Mouse (Mus musculus): ENCODE measurements around the gene 5730522E02Rik. TPM values are rescaled to one million over a fixed set of nuclear protein-coding genes. Genes with fewer than 3 reads are reported as not detected.
"Not testable (repeated sequence)": the region's sequence is repeated elsewhere in the genome, so short reads cannot be mapped to it uniquely, and the experiment has no call there.

5730522E02Rik gene
- polyA plus RNA-seq (2016; fragmentation: Nextera tagmentation; extraction: Ambion mirVana), result 1.1 and 1.4 TPM in 2 replicates

DNA sequence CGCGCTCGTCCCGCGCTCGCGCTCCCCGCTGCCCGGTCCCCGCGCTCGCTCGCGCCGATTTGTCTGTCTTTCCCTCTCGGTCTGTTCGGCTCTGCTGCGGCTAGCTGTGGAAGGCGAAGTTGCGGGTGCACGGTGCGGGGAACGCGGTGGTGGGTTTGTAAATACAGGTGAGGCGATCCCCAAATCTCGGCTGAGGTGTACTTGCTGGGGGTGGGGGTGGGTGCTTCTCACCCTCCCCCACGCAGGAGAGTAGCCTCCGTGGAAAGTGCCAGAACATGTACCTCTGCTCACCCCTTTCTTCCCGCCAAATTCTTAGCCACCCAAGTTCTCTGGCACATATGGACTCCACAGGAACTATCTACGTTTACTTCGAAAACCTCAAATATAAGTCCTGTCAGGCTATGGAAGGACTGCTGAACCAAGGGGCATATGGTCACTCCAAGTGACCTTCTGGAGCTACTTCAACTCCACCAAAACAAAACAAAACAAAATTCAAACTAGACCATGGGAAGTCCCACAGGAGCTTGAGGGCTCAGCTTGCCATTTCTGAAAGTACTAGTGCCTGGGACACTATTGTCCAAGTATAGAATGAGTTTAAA is at the start of gene 5730522E02Rik:
Gene 5730522E02Rik, minus strand, starts transcription at position 182 of the 599 bp plus-strand sequence.
- Histone ChIP-seq H3K4me2 (peak within 1 kb of the TSS; percentile 69), H3K27ac (ENCODE audit: poor library complexity, severe bottlenecking) (peak within 1 kb of the TSS; percentile 91), H3K9ac (peak within 1 kb of the TSS; percentile 83), H3K4me3 (peak within 1 kb of the TSS; percentile 63), H3K4me1 (replicated peaks) (no peaks in the 10 kb centered on the region), H3K36me3 (no peaks in the 10 kb centered on the region), H3K9me3 (replicated peaks) (no peaks in the 10 kb centered on the region), H3K27me3 (replicated peaks) (no peaks in the 10 kb centered on the region)
- peak; percentile 54; the same call in 1 of the 2 replicates for ATAC-seq (ENCODE audit: insufficient number of reproducible peaks, low FRiP score)
- whole genome bisulfite sequencing, result 2% methylated on average over 31 of the region's 31 CpGs

- no peak for ATAC-seq (ENCODE audit: insufficient number of reproducible peaks, low FRiP score)
Observed at GRCm38 (mm10) chr11:26236540-26236939, 26.0 kb upstream of the 5730522E02Rik start.

GRCm38 (mm10) chr11:26229895-26230294 is 19.3 kb upstream of the 5730522E02Rik start:
- H3K27me3 ChIP-seq (replicated peaks), result no peaks in the 10 kb centered on the region
- H3K9ac ChIP-seq, result no peak overlapping the region
- no peaks in the 10 kb centered on the region for H3K4me1 ChIP-seq (replicated peaks)
- no peak overlapping the region for H3K27ac ChIP-seq (ENCODE audit: poor library complexity, severe bottlenecking)
- 74% methylated on average over 1 of the region's 1 CpGs for WGBS
- 0 out of 2 replicates have a peak, but pooled peaks cover 4% of the 10 kb centered on the region for H3K9me3 ChIP-seq (replicated peaks)
- H3K4me3 ChIP-seq, result no peak overlapping the region
- H3K4me2 ChIP-seq, result no peak overlapping the region
- no peaks in the 10 kb centered on the region for H3K36me3 ChIP-seq
- ATAC-seq (ENCODE audit: insufficient number of reproducible peaks, low FRiP score), result no peak

More at GRCm38 (mm10) chr11:26236540-26236939, 26.0 kb upstream of the 5730522E02Rik start:
- Histone ChIP-seq H3K9ac (no peak overlapping the region), H3K4me1 (replicated peaks) (no peaks in the 10 kb centered on the region), H3K4me2 (no peak overlapping the region), H3K9me3 (replicated peaks) (no peaks in the 10 kb centered on the region), H3K4me3 (no peak overlapping the region), H3K27ac (ENCODE audit: poor library complexity, severe bottlenecking) (no peak overlapping the region), H3K27me3 (replicated peaks) (no peaks in the 10 kb centered on the region), H3K36me3 (no peaks in the 10 kb centered on the region)
- 81% methylated on average over 1 of the region's 1 CpGs for WGBS

DNA sequence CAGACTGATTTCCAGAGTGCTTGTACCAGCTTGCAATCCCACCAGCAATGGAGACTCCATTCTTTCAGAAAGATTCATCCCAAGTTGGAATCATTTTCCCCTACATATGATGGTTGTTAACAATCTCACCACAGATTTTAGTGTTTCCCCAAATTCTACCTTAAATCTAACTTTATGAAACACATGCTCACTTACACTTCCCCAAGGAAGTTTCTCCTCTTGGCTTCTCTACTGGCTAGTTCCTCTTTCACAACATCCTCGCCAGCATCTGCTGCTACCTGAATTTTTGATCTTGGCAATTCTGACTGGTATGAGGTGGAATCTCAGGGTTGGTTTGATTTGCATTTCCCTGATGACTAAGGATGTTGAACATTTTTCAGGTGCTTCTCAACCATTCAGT is 3.1 kb upstream of the 5730522E02Rik start:
- H3K9ac ChIP-seq; H3K27me3 ChIP-seq (replicated peaks); H3K36me3 ChIP-seq; H3K4me2 ChIP-seq; H3K27ac ChIP-seq (ENCODE audit: poor library complexity, severe bottlenecking); H3K4me3 ChIP-seq; ATAC-seq (ENCODE audit: insufficient number of reproducible peaks, low FRiP score); H3K9me3 ChIP-seq (replicated peaks); H3K4me1 ChIP-seq (replicated peaks): not testable (repeated sequence)
- WGBS, result 75% methylated on average over 1 of the region's 1 CpGs

DNA sequence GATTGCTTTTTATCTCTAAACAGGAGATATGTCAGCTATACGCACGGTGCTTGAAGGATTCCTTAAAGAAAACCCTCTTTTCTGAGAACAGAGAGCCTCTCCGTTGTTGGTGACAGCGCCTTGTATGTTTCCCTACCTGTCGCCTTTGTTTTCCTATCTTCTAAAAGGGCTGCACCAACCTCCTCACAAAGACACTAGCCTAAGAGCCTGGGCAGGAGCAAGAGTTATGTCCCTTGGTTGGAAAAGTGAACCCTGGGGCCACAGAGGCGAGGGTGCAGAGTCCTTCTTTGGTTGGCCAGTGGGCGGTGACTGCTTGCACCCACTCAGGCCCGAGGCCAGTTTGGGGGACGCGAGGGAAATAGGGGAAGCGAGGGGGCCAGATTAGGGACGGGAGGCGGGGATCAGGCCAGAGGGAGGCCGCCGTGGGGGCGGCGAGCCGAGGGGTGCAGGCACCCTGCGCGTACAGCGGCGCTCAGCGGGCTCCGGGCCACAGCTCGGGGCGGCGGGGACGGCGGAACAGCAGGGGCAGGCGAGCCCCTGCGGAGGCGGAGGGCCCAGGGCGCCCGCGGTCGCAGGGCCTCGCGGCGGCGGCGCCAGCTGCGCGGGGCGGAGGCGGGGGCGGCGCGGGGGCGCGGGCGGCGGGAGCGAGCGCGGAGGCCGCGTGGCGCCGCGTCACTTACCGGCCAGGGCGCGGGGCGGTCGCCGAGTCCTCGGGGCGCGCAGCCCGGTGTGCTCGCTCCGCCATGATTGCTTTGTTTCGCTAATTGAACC is 567 bp downstream of the 5730522E02Rik start:
- peak overlapping the region; percentile 83 for H3K9ac ChIP-seq
- peak overlapping the region; percentile 63 for H3K4me3 ChIP-seq
- no peaks in the 10 kb centered on the region for H3K36me3 ChIP-seq
- peak overlapping the region; percentile 69 for H3K4me2 ChIP-seq
- H3K27me3 ChIP-seq (replicated peaks), result no peaks in the 10 kb centered on the region
- peak overlapping the region; percentile 91 for H3K27ac ChIP-seq (ENCODE audit: poor library complexity, severe bottlenecking)
- 3% methylated on average over 47 of the region's 73 CpGs for WGBS
- H3K9me3 ChIP-seq (replicated peaks), result no peaks in the 10 kb centered on the region
- ATAC-seq (ENCODE audit: insufficient number of reproducible peaks, low FRiP score), result peak; percentile 90
- H3K4me1 ChIP-seq (replicated peaks), result no peaks in the 10 kb centered on the region

DNA sequence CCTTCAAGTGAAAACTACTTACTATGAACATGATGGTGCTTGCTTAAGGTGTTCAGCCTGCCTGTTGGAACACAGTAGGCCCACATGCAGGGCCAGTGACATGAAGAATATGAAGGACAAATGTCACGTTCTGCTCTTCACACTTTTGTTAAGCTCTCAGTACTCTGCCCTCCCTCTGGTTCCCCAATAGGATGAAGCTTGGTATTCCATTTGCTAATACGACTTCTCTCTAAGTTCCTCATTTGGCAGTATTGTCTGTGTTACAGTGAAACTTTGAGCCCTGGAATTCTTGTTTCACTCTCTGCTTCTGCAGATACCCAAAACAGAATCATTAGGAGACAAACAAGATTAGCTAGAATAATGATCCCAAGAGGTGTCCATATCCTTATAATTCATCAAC is 7.1 kb downstream of the 5730522E02Rik start:
- Histone ChIP-seq H3K36me3 (no peaks in the 10 kb centered on the region), H3K4me2 (no peak overlapping the region), H3K9ac (no peak overlapping the region), H3K4me3 (no peak overlapping the region), H3K27me3 (replicated peaks) (no peaks in the 10 kb centered on the region), H3K27ac (ENCODE audit: poor library complexity, severe bottlenecking) (no peak overlapping the region), H3K4me1 (replicated peaks) (no peaks in the 10 kb centered on the region), H3K9me3 (replicated peaks) (no peaks in the 10 kb centered on the region)
- no peak for ATAC-seq (ENCODE audit: insufficient number of reproducible peaks, low FRiP score)
- 68% methylated on average over 2 of the region's 2 CpGs for WGBS

DNA sequence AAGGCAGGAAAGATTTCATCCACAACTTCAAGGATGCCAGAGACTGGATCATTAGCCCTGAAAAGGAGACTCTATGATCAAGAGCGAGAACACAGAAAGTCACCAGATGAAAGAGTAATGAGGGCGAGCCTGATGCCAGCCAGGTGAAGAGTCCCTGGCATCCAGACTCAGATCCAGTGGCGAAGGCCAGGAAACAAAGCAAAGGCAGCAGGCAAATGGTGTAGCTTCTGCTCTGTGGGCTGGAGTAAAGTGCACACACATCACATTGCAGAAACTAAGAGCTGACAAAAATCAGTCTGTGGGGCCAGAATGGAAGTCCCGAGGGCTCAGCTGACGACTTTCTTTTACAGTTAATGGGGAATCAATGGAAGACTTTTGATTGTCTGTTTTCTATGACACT is 7.7 kb downstream of the 5730522E02Rik start:
- ATAC-seq (ENCODE audit: insufficient number of reproducible peaks, low FRiP score), result no peak
- Histone ChIP-seq H3K36me3 (no peaks in the 10 kb centered on the region), H3K4me2 (no peak overlapping the region), H3K4me1 (replicated peaks) (no peaks in the 10 kb centered on the region), H3K27me3 (replicated peaks) (no peaks in the 10 kb centered on the region), H3K9ac (no peak overlapping the region), H3K9me3 (replicated peaks) (no peaks in the 10 kb centered on the region), H3K4me3 (no peak overlapping the region), H3K27ac (ENCODE audit: poor library complexity, severe bottlenecking) (no peak overlapping the region)
- 85% methylated on average over 5 of the region's 5 CpGs for WGBS

DNA sequence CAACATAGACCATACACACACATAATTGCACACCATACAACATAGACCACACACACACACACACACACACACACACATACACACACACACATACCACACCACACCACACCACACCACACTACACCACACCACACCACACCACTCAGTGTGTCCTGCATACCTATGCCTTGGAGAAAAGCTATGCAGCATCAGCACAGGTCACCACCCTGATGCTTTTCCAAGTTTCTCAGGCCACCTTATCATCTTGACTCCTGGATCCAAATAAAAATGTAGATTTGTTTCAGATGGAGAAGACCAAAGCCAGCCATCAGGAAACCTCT is 8.8 kb downstream of the 5730522E02Rik start:
- Histone ChIP-seq H3K4me1 (replicated peaks) (no peaks in the 10 kb centered on the region), H3K9me3 (replicated peaks) (no peaks in the 10 kb centered on the region), H3K9ac (no peak overlapping the region), H3K4me2 (no peak overlapping the region), H3K4me3 (no peak overlapping the region), H3K27me3 (replicated peaks) (no peaks in the 10 kb centered on the region), H3K27ac (ENCODE audit: poor library complexity, severe bottlenecking) (no peak overlapping the region), H3K36me3 (no peaks in the 10 kb centered on the region)
- ATAC-seq (ENCODE audit: insufficient number of reproducible peaks, low FRiP score), result no peak

DNA sequence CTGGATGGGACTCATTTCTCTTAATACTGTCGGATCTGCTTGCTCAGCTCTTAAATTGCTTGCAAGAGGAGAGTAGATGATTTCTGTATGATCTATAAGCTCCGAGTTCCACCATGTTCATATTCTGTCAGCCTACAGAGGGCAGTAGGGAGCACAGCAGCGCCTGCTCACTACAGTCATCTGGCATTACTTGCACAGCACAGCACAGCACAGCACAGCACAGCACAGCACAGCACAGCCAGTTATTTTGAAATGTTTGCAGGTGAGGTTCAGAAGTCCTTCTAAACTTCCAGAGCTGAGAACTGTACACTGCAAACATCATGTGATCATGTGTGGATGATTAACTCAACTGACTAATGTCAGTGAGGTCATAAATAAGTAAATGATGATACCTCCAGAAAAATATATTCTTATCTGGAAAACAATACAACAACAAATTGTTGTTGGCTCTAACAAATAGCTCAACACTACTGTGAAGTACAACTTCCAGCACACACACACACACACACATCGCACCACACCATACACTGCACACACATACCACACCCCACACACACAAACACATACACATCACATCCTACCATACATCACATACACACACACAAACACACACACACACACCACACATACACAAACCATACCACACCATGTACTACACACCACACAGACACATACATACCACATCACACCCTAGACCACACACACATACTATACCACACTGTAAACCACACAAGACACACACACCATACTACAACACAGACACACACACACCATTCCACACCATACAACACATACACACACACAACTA is 9.4 kb downstream of the 5730522E02Rik start:
- no peak overlapping the region for H3K4me2 ChIP-seq
- no peak overlapping the region for H3K27ac ChIP-seq (ENCODE audit: poor library complexity, severe bottlenecking)
- H3K9ac ChIP-seq, result no peak overlapping the region
- H3K4me1 ChIP-seq (replicated peaks), result no peaks in the 10 kb centered on the region
- 51% methylated on average over 4 of the region's 4 CpGs for WGBS
- ATAC-seq (ENCODE audit: insufficient number of reproducible peaks, low FRiP score), result no peak
- H3K27me3 ChIP-seq (replicated peaks), result no peaks in the 10 kb centered on the region
- no peaks in the 10 kb centered on the region for H3K36me3 ChIP-seq
- no peak overlapping the region for H3K4me3 ChIP-seq
- H3K9me3 ChIP-seq (replicated peaks), result no peaks in the 10 kb centered on the region

- H3K4me2 ChIP-seq, result no peak overlapping the region
- no peak overlapping the region for H3K4me3 ChIP-seq
- WGBS, result 70% methylated on average over 3 of the region's 3 CpGs
- H3K27ac ChIP-seq (ENCODE audit: poor library complexity, severe bottlenecking), result no peak overlapping the region
- H3K36me3 ChIP-seq, result no peaks in the 10 kb centered on the region
- H3K9me3 ChIP-seq (replicated peaks), result no peaks in the 10 kb centered on the region
- H3K9ac ChIP-seq, result no peak overlapping the region
- no peak for ATAC-seq (ENCODE audit: insufficient number of reproducible peaks, low FRiP score)
- H3K27me3 ChIP-seq (replicated peaks), result no peaks in the 10 kb centered on the region
- no peaks in the 10 kb centered on the region for H3K4me1 ChIP-seq (replicated peaks)
Observed at GRCm38 (mm10) chr11:26195468-26195867, 15.1 kb downstream of the 5730522E02Rik start.

DNA sequence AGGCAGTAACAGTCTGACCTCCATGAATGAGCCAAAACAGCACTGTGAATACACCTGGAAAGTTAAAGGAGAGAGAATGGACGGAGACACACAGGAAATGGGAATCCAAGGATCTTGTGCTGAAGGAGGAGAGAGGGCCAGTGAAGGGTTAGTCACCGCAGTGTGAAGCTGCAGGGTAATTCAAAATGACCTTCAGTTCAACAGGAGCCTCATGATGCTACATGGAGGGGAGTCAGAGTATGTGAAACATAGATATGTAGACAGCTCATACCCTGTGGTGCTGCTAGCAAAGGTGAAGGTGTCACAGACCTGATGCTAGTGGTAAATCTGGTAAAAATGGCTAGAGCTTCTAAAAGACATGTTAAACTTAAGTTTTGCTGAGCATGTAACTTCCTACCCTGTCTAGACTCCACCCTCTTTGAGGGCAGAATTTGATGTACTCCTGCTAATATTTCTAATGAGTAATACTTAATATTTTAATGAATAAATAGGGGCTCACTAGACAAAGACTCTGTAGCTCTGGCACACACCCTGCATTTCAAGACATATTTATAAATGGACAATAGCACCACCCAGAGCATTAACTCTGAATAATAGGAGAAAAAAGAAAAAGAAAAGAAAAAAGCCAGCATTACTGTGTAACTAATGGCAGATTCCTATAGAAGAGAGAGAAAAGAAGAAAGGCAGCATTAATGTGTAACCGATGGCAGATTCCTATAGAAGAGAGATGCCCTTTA is 23.2 kb downstream of the 5730522E02Rik start:
- no peak for ATAC-seq (ENCODE audit: insufficient number of reproducible peaks, low FRiP score)
- Histone ChIP-seq H3K4me3 (no peak overlapping the region), H3K9me3 (replicated peaks) (no peaks in the 10 kb centered on the region), H3K4me1 (replicated peaks) (no peaks in the 10 kb centered on the region), H3K9ac (no peak overlapping the region), H3K4me2 (no peak overlapping the region), H3K36me3 (no peaks in the 10 kb centered on the region), H3K27ac (ENCODE audit: poor library complexity, severe bottlenecking) (no peak overlapping the region), H3K27me3 (replicated peaks) (no peaks in the 10 kb centered on the region)
- 83% methylated on average over 3 of the region's 3 CpGs for WGBS

Measured in heart, embryonic 12.5 days (tissue).